Comparison of ENCODE assay signal across 12 mouse cellular contexts in genomic region chr3:63941204-63941850, GRCm38 (mm10). TPM values are rescaled to one million over a fixed set of nuclear protein-coding genes. Genes with fewer than 3 reads are reported as not detected.
DNase-seq lines count a peak whose midpoint lies in the region; ATAC-seq and TF ChIP-seq lines count a peak whose summit lies in the region.
"Had no signal": no experiment of that assay in that cellular context is flagged by ENCODE, and none has a peak within 500 bp of the region (broad histone marks: within the 10 kb centered on the region; RNA-seq: fewer than 3 reads in every experiment).

No protein-coding gene starts in this region.

- H3K4me3 ChIP-seq in forebrain, embryonic 13.5 days, result no peak overlapping the region
- no peak overlapping the region for H3K4me3 ChIP-seq in forebrain, embryonic 11.5 days (ENCODE audit: low read depth, low read length)
- no peak overlapping the region for H3K4me3 ChIP-seq in left cerebral cortex, adult 2 months
- no peak overlapping the region for H3K4me3 ChIP-seq in kidney, embryonic 16.5 days (ENCODE audit: low read length)
- H3K4me3 ChIP-seq: hindbrain, embryonic 15.5 days; myocyte had no signal

- H3K36me3 ChIP-seq in forebrain, embryonic 13.5 days (ENCODE audit: poor library complexity, severe bottlenecking), result 0 out of 2 replicates have a peak, but pooled peaks cover 3% of the 10 kb centered on the region
- no peaks in the 10 kb centered on the region for H3K36me3 ChIP-seq in forebrain, embryonic 11.5 days (ENCODE audit: control insufficient read depth, insufficient read depth, low read length)
- H3K36me3 ChIP-seq in kidney, embryonic 16.5 days (ENCODE audit: insufficient read depth, low read length), result peaks cover 13% of the 10 kb centered on the region

- H3K4me1 ChIP-seq in forebrain, embryonic 13.5 days, result no peaks in the 10 kb centered on the region
- H3K4me1 ChIP-seq in forebrain, embryonic 11.5 days (replicated peaks; ENCODE audit: control insufficient read depth, insufficient read depth, low read length), result no peaks in the 10 kb centered on the region
- no peaks in the 10 kb centered on the region for H3K4me1 ChIP-seq in kidney, embryonic 16.5 days (ENCODE audit: insufficient read depth, low read length)
- H3K4me1 ChIP-seq: hindbrain, embryonic 15.5 days had no signal

- H3K4me2 ChIP-seq in forebrain, embryonic 13.5 days, result no peak overlapping the region
- H3K4me2 ChIP-seq in forebrain, embryonic 11.5 days (ENCODE audit: low read depth, low read length, severe bottlenecking), result no peak overlapping the region
- no peak overlapping the region for H3K4me2 ChIP-seq in kidney, embryonic 16.5 days (replicated peaks; ENCODE audit: low read depth, low read length)
- H3K4me2 ChIP-seq: hindbrain, embryonic 15.5 days had no signal

- ATAC-seq in forebrain, embryonic 13.5 days, result peak; percentile 62; the same call in 1 of the 2 replicates
- no peak for ATAC-seq in forebrain, embryonic 11.5 days (replicated peaks; ENCODE audit: low FRiP score)
- ATAC-seq in kidney, embryonic 16.5 days (ENCODE audit: low FRiP score, low TSS enrichment), result no peak

- no peak for TF ChIP-seq CTCF in left cerebral cortex, adult 2 months (IDR thresholded peaks at IDR 0.05)

- no peak for DNase-seq in forebrain, embryonic 11.5 days (ENCODE audit: low spot score)
- peak; percentile 85 for DNase-seq in 416B (ENCODE audit: low read depth)
- DNase-seq in cerebellum, postnatal 10 days, result peak; percentile 35 to 53
- DNase-seq in left cerebral cortex, adult 2 months (ENCODE audit: extremely low spot score in 1 of 2, low spot score in 2 of 2), result peak; percentile 30 to 44
- DNase-seq in neural tube, embryonic 10.5 days (ENCODE audit: extremely low spot score, low spot score), result no peak
- DNase-seq in embryo, embryonic 10 days (ENCODE audit: low spot score), result no peak
- DNase-seq: gastrocnemius, postnatal 36 days; lung, postnatal 4 days had no signal

- no peaks in the 10 kb centered on the region for H3K27me3 ChIP-seq in forebrain, embryonic 13.5 days
- no peaks in the 10 kb centered on the region for H3K27me3 ChIP-seq in forebrain, embryonic 11.5 days (ENCODE audit: control insufficient read depth, insufficient read depth, low read length)
- H3K27me3 ChIP-seq in kidney, embryonic 16.5 days (ENCODE audit: insufficient read depth, low read length), result no peaks in the 10 kb centered on the region
- H3K27me3 ChIP-seq: hindbrain, embryonic 15.5 days had no signal

- no peaks in the 10 kb centered on the region for H3K9me3 ChIP-seq in forebrain, embryonic 13.5 days (replicated peaks)
- no peaks in the 10 kb centered on the region for H3K9me3 ChIP-seq in forebrain, embryonic 11.5 days (ENCODE audit: control insufficient read depth, low read length)
- no peaks in the 10 kb centered on the region for H3K9me3 ChIP-seq in kidney, embryonic 16.5 days (ENCODE audit: low read length)
- H3K9me3 ChIP-seq: hindbrain, embryonic 15.5 days had no signal

- H3K27ac ChIP-seq in forebrain, embryonic 13.5 days, result no peak overlapping the region
- H3K27ac ChIP-seq in forebrain, embryonic 11.5 days (ENCODE audit: low read depth, low read length), result no peak overlapping the region
- no peak overlapping the region for H3K27ac ChIP-seq in left cerebral cortex, adult 2 months
- no peak overlapping the region for H3K27ac ChIP-seq in kidney, embryonic 16.5 days (ENCODE audit: low read length)
- H3K27ac ChIP-seq: hindbrain, embryonic 15.5 days had no signal

- intact Hi-C loops in left cerebral cortex, adult 2 months (cut with DNase I), result no loop called here

- H3K9ac ChIP-seq in forebrain, embryonic 13.5 days, result no peak overlapping the region
- H3K9ac ChIP-seq in forebrain, embryonic 11.5 days (ENCODE audit: low read length), result no peak overlapping the region
- H3K9ac ChIP-seq in kidney, embryonic 16.5 days (replicated peaks; ENCODE audit: low read length), result no peak overlapping the region
- H3K9ac ChIP-seq: hindbrain, embryonic 15.5 days had no signal

- 80% methylated on average over 2 of the region's 2 CpGs for WGBS in forebrain, embryonic 13.5 days
- WGBS in forebrain, embryonic 11.5 days, result 87% methylated on average over 2 of the region's 2 CpGs
- 74% methylated on average over 2 of the region's 2 CpGs for WGBS in kidney, embryonic 16.5 days

RNA-seq across cellular contexts. Expression of gene E130311K13Rik, which starts 12.1 kb away (rescaled TPM):
- 4.3 and 5.0 TPM in 2 replicates for polyA plus RNA-seq in forebrain, embryonic 13.5 days (2015; fragmentation: Nextera tagmentation; extraction: Ambion mirVana)
- 3.0 and 4.0 TPM in 2 replicates for polyA plus RNA-seq in forebrain, embryonic 11.5 days (2014; fragmentation: Nextera tagmentation; extraction: Ambion mirVana)
- total RNA-seq in left cerebral cortex, adult 2 months (2021), result 10 to 100 TPM; 10.5 to 11.5 TPM
- 5.5 and 6.1 TPM in 2 replicates for polyA plus RNA-seq in kidney, embryonic 16.5 days (2015; fragmentation: Nextera tagmentation; extraction: Ambion mirVana)

RNA-seq across cellular contexts. Expression of gene Slc33a1, which starts 23.2 kb away (rescaled TPM):
- polyA plus RNA-seq in forebrain, embryonic 13.5 days (2015; fragmentation: Nextera tagmentation; extraction: Ambion mirVana), result 14.3 and 15.2 TPM in 2 replicates
- polyA plus RNA-seq in forebrain, embryonic 11.5 days (2014; fragmentation: Nextera tagmentation; extraction: Ambion mirVana), result 13.0 and 13.7 TPM in 2 replicates
- total RNA-seq in left cerebral cortex, adult 2 months (2021), result 10 to 100 TPM; 29.7 to 30.2 TPM
- polyA plus RNA-seq in kidney, embryonic 16.5 days (2015; fragmentation: Nextera tagmentation; extraction: Ambion mirVana), result 31.6 and 36.7 TPM in 2 replicates

RNA-seq across cellular contexts. Expression of gene Gmps, which starts 34.6 kb away (rescaled TPM):
- polyA plus RNA-seq in forebrain, embryonic 13.5 days (2015; fragmentation: Nextera tagmentation; extraction: Ambion mirVana), result 52.7 and 58.4 TPM in 2 replicates
- polyA plus RNA-seq in forebrain, embryonic 11.5 days (2014; fragmentation: Nextera tagmentation; extraction: Ambion mirVana), result 70.5 and 73.6 TPM in 2 replicates
- total RNA-seq in left cerebral cortex, adult 2 months (2021), result 10 to 100 TPM; 44.4 to 47.5 TPM
- polyA plus RNA-seq in kidney, embryonic 16.5 days (2015; fragmentation: Nextera tagmentation; extraction: Ambion mirVana), result 46.4 and 48.4 TPM in 2 replicates

RNA-seq across cellular contexts. Expression of gene Plch1, which starts 42.1 kb away (rescaled TPM):
- polyA plus RNA-seq in forebrain, embryonic 13.5 days (2015; fragmentation: Nextera tagmentation; extraction: Ambion mirVana), result 9.8 and 13.1 TPM in 2 replicates
- polyA plus RNA-seq in forebrain, embryonic 11.5 days (2014; fragmentation: Nextera tagmentation; extraction: Ambion mirVana), result 27.5 and 27.6 TPM in 2 replicates
- 1 to 10 TPM; 6.2 to 8.4 TPM for total RNA-seq in left cerebral cortex, adult 2 months (2021)
- 11.4 and 12.1 TPM in 2 replicates for polyA plus RNA-seq in kidney, embryonic 16.5 days (2015; fragmentation: Nextera tagmentation; extraction: Ambion mirVana)
- total RNA-seq: gastrocnemius, postnatal 36 days had no signal

Comparison
In these comparisons a context has a peak if more than half of its experiments do, and no peak if none do; other contexts are left out.
1. DNase-seq: peak in 416B (single experiment), cerebellum, postnatal 10 days (2 of 2) and left cerebral cortex, adult 2 months (2 of 2); none in forebrain, embryonic 11.5 days (single experiment), neural tube, embryonic 10.5 days (single experiment) and embryo, embryonic 10 days (single experiment).